Mouse (Mus musculus) splenic B cell, adult 2 months (primary cell): ENCODE results near the gene Shcbp1l.
"Not testable (repeated sequence)": the region's sequence is repeated elsewhere in the genome, so short reads cannot be mapped to it uniquely, and the experiment has no call there.

Experiments used
- DNase-seq: peaks from one replicate; pipeline ENCODE4 v3.0.0-alpha.2; 2011; ENCODE audit warnings: low read depth, low spot score
- H3K27me3 ChIP-seq: 2 replicates; pipeline ENCODE4 v1.6.1; 2012; ENCODE audit warnings: mild to moderate bottlenecking, low read length, moderate library complexity, mixed read lengths; ENCODE audit not compliant: control insufficient read depth, poor library complexity, insufficient read depth, severe bottlenecking
- H3K36me3 ChIP-seq: 2 replicates; pipeline ENCODE4 v1.6.1; 2012; ENCODE audit warnings: mild to moderate bottlenecking, low read length, moderate library complexity, mixed read lengths; ENCODE audit not compliant: control insufficient read depth, poor library complexity, insufficient read depth, severe bottlenecking

Shcbp1l gene

GRCm38 (mm10) chr1:153443019-153443418, 18.1 kb downstream of the Shcbp1l start:
- DNase-seq = no peak

GRCm38 (mm10) chr1:153443632-153444031, 18.7 kb downstream of the Shcbp1l start:
- no peaks in the 10 kb centered on the region for H3K27me3 ChIP-seq
- DNase-seq = no peak

More at GRCm38 (mm10) chr1:153443019-153443418, 18.1 kb downstream of the Shcbp1l start:
- no peaks in the 10 kb centered on the region for H3K27me3 ChIP-seq
- H3K36me3 ChIP-seq = no peaks in the 10 kb centered on the region

GRCm38 (mm10) chr1:153446120-153446831, 21.3 kb downstream of the Shcbp1l start:
- H3K27me3 ChIP-seq = no peaks in the 10 kb centered on the region
- no peaks in the 10 kb centered on the region for H3K36me3 ChIP-seq
- DNase-seq = peak; percentile 35

More at GRCm38 (mm10) chr1:153443632-153444031, 18.7 kb downstream of the Shcbp1l start:
- no peaks in the 10 kb centered on the region for H3K36me3 ChIP-seq

- peak; percentile 81 for DNase-seq
- no peaks in the 10 kb centered on the region for H3K27me3 ChIP-seq
- H3K36me3 ChIP-seq = peaks cover 6% of the 10 kb centered on the region; the same call in 1 of the 2 replicates
These were observed 26.5 kb downstream of the Shcbp1l start for GRCm38 (mm10) chr1:153451237-153452154.

GRCm38 (mm10) chr1:153453146-153453642, 28.2 kb downstream of the Shcbp1l start:
- no peak for DNase-seq
- no peaks in the 10 kb centered on the region for H3K27me3 ChIP-seq
- H3K36me3 ChIP-seq = peaks cover 10% of the 10 kb centered on the region

- DNase-seq = no peak
- Histone ChIP-seq H3K36me3 (peaks cover 21% of the 10 kb centered on the region), H3K27me3 (no peaks in the 10 kb centered on the region)
These were observed 31.2 kb downstream of the Shcbp1l start for GRCm38 (mm10) chr1:153456137-153456536.

GRCm38 (mm10) chr1:153461796-153462195, 36.8 kb downstream of the Shcbp1l start:
- DNase-seq = no peak
- H3K27me3 ChIP-seq = no peaks in the 10 kb centered on the region
- H3K36me3 ChIP-seq = peaks cover 29% of the 10 kb centered on the region

- Histone ChIP-seq H3K27me3 (no peaks in the 10 kb centered on the region), H3K36me3 (peaks cover 30% of the 10 kb centered on the region)
- no peak for DNase-seq
These were observed 54.3 kb downstream of the Shcbp1l start for GRCm38 (mm10) chr1:153479296-153479695.

- peak; percentile 86 for DNase-seq
- Histone ChIP-seq H3K36me3 (peaks cover 28% of the 10 kb centered on the region), H3K27me3 (no peaks in the 10 kb centered on the region)
These were observed 55.5 kb downstream of the Shcbp1l start for GRCm38 (mm10) chr1:153480386-153481024.

GRCm38 (mm10) chr1:153481025-153481412, 56.1 kb downstream of the Shcbp1l start:
- H3K36me3 ChIP-seq = peaks cover 28% of the 10 kb centered on the region
- no peaks in the 10 kb centered on the region for H3K27me3 ChIP-seq
- DNase-seq = peak; percentile 31

GRCm38 (mm10) chr1:153485201-153485796, 60.3 kb downstream of the Shcbp1l start:
- DNase-seq = no peak
- H3K27me3 ChIP-seq = no peaks in the 10 kb centered on the region

GRCm38 (mm10) chr1:153486120-153486519, 61.2 kb downstream of the Shcbp1l start:
- not testable (repeated sequence) for H3K36me3 ChIP-seq, DNase-seq, H3K27me3 ChIP-seq

More at GRCm38 (mm10) chr1:153485201-153485796, 60.3 kb downstream of the Shcbp1l start:
- H3K36me3 ChIP-seq = peaks cover 12% of the 10 kb centered on the region; the same call in 1 of the 2 replicates

GRCm38 (mm10) chr1:153486767-153487499, 62.0 kb downstream of the Shcbp1l start:
- H3K27me3 ChIP-seq = no peaks in the 10 kb centered on the region
- peaks cover 3% of the 10 kb centered on the region; the same call in 1 of the 2 replicates for H3K36me3 ChIP-seq
- peak; percentile 64 for DNase-seq
